Mouse (Mus musculus) brain, adult 2 months (tissue): ENCODE measurements around the gene Naa50.

Source experiments
- DNase-seq: peaks from one replicate; pipeline ENCODE4 v3.0.0; 2011; ENCODE audit warnings: low read depth, low spot score

Naa50 gene

GRCm38 (mm10) chr16:44199066-44199703, 59.6 kb downstream of the Naa50 start:
- DNase-seq = no peak

DNA sequence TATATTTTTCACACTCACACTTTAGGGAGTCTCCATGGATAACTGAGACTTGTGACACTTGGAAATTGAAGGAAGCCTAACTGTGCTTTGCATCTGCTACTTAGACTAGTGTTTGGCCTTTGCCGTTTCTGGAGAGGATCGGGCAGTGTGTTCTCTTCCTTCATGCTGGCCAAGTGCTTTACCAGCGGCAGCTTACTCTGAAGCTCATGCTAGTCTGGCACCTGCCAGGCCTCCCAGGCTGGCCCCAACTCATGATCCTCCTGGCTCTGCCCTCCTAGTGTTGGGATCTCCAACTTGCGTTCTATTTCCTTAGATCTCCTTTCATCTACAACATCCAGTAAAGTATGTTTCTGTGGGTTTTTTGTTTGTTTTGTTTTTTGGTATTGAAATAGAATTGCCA, 60.5 kb downstream of the Naa50 start:
- peak; percentile 57 for DNase-seq

- DNase-seq = peak; percentile 95
These were observed 64.7 kb downstream of the Naa50 start for GRCm38 (mm10) chr16:44204331-44204730.

DNA sequence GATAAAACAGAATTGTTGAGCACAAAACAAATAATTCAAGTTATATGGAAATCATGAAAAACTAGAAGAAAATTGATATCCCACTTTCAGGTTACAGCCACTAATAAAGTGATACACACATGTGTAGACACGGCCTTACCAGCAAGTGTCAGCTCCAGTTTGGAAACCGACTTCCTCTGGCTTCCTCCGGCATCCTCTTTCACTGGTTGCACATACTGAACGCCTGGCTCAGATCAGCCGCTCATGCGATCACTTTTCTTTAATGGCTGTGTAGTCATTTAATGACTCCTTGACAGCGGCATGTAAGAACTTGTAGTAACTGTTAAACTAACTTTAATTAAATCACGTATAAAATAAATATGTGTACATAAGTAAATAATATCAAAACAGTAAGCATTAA, 66.3 kb downstream of the Naa50 start:
- DNase-seq = no peak

GRCm38 (mm10) chr16:44210156-44211053, 70.8 kb downstream of the Naa50 start:
- peak; percentile 69 for DNase-seq

DNA sequence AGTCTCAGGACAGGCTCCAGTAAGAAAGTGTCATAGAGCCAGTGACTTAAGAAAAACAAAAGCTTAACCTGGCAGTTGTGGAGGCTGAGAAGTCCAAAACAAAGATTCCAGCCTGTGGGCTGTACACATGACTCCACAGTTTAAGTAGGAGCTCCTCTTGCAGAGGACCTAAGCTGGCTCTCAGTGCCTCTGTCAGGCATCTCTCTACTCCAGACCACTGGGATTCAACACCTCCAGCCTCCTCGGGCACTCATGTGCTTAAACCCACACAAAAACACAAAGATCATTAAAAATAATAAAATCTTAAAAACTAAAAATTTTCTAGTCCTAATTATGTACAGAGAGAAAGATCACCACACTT, 71.4 kb downstream of the Naa50 start:
- DNase-seq = no peak

DNA sequence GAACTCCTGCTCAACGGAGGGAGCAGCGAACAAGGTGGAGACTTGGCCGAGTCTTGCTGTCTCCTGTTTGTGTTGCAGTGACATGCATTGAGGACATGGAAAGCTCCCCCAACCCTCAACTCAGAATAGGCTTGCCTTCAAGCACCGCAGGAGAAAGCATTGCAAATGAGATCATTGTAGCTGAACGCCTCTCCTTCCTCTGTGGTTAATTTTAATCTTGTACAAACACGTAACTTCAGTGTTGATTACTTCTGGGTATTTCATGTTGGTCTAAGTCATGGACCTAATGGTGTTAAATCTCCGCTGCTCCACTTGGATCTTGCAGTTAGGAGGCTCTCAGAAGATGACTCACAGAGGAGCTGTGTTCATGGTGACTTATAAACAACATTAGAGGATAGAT, 73.1 kb downstream of the Naa50 start:
- DNase-seq = no peak
